Mouse (Mus musculus): ENCODE measurements at regions not wholly inside any gene's neighbourhood (a gene's known extent, or its start where the extent isn't known, plus 50 kb on each side); places are given as distances from the start of the nearest gene placed in this dataset.

DNA sequence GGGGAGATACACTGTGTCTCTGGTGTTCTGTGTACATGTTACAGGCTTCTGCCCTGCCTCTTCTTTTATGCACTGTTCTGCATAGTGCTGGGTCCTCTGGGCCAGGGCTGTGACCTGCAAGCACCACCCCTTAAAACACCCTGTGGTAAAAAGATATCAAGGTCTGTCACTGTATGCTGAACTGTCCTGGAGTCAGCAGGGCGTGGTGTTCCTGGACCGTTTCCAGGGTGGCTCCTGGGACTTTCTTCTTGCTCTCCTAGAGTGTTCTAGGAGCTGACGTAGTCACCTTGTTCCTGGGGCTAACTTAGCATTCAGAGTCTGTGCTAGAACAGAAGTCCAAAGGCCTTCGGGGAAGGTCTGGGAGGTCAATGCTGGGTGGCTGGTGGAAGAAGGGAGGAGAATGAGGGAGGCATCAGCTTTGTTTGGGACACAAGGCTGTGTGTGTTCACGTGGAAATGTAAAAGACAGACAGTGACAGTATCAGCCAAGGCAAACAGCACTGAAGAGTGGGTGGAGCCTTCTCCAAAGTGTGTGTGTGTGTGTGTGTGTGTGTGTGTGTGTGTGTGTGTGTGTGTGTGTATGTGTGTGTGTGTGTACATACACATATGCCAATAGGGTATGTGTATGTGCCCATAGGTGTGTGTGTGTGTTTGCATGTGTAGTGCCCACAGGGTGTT is 133.0 kb downstream of the Gadd45g start:
- DNase-seq (ENCODE audit: low read depth, low spot score), result no peak
- no peak overlapping the region for H3K27ac ChIP-seq (ENCODE audit: control insufficient read depth, low read depth, low read length)
- no peak overlapping the region for H3K9ac ChIP-seq (ENCODE audit: control insufficient read depth, low read depth, low read length, poor library complexity, severe bottlenecking)
- no peaks in the 10 kb centered on the region for H3K4me1 ChIP-seq (ENCODE audit: control insufficient read depth in 1 of 2, insufficient read depth in 2 of 2, low read length in 2 of 2)
- no peak for TF ChIP-seq UBTF (IDR thresholded peaks at IDR 0.05; ENCODE audit: borderline replicate concordance, insufficient read depth, low read depth, low read length)
- TF ChIP-seq MXI1 (IDR thresholded peaks at IDR 0.05; ENCODE audit: low read depth, low read length), result no peak
- no peak for TF ChIP-seq HCFC1 (IDR thresholded peaks at IDR 0.05; ENCODE audit: low read depth, low read length)
- no peak for TF ChIP-seq GABPA (IDR thresholded peaks at IDR 0.05; ENCODE audit: low read depth, low read length)
- no peaks in the 10 kb centered on the region for H3K27me3 ChIP-seq (ENCODE audit: control insufficient read depth in 1 of 2, insufficient read depth in 2 of 2, low read length in 2 of 2)
- H3K4me3 ChIP-seq (ENCODE audit: control insufficient read depth in 1 of 2, insufficient read depth in 1 of 2, low read depth in 2 of 2, low read length in 2 of 2), result no peak overlapping the region
- no peaks in the 10 kb centered on the region for H3K79me2 ChIP-seq (ENCODE audit: control insufficient read depth, insufficient read depth, low read length, poor library complexity)
- H3K36me3 ChIP-seq (ENCODE audit: control insufficient read depth in 1 of 2, insufficient read depth in 2 of 2, low read length in 2 of 2), result no peaks in the 10 kb centered on the region
- H3K9me3 ChIP-seq (replicated peaks; ENCODE audit: insufficient read depth, low read length), result no peaks in the 10 kb centered on the region

DNA sequence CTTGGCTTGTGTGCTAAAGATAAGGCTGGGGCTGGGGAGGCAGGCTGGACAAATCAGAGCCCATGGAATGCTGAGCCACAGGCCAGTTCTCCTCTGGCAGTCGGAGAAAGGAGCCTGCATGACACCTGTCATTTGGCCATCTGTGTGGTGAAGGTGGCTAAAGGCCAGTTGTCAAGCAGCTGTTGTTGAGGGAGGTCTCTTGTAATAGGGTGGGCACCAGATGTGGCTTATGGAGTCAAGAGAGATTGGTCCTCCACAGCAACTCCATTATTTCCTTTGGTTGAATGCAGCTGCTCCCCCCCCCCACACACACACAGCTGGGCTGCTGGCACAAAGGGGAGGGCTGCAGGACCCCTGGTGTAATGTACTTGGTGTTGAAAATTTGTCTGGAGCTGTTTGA is 133.9 kb downstream of the Gadd45g start:
- Histone ChIP-seq H3K36me3 (ENCODE audit: control insufficient read depth in 1 of 2, insufficient read depth in 2 of 2, low read length in 2 of 2) (no peaks in the 10 kb centered on the region), H3K27ac (ENCODE audit: control insufficient read depth, low read depth, low read length) (no peak overlapping the region), H3K9ac (ENCODE audit: control insufficient read depth, low read depth, low read length, poor library complexity, severe bottlenecking) (no peak overlapping the region), H3K27me3 (ENCODE audit: control insufficient read depth in 1 of 2, insufficient read depth in 2 of 2, low read length in 2 of 2) (no peaks in the 10 kb centered on the region), H3K79me2 (ENCODE audit: control insufficient read depth, insufficient read depth, low read length, poor library complexity) (no peaks in the 10 kb centered on the region), H3K4me1 (ENCODE audit: control insufficient read depth in 1 of 2, insufficient read depth in 2 of 2, low read length in 2 of 2) (no peaks in the 10 kb centered on the region), H3K4me3 (ENCODE audit: control insufficient read depth in 1 of 2, insufficient read depth in 1 of 2, low read depth in 2 of 2, low read length in 2 of 2) (no peak overlapping the region), H3K9me3 (replicated peaks; ENCODE audit: insufficient read depth, low read length) (no peaks in the 10 kb centered on the region)
- no peak for TF ChIP-seq USF1 (IDR thresholded peaks at IDR 0.05; ENCODE audit: low read depth, low read length)
- no peak for DNase-seq (ENCODE audit: low read depth, low spot score)

DNA sequence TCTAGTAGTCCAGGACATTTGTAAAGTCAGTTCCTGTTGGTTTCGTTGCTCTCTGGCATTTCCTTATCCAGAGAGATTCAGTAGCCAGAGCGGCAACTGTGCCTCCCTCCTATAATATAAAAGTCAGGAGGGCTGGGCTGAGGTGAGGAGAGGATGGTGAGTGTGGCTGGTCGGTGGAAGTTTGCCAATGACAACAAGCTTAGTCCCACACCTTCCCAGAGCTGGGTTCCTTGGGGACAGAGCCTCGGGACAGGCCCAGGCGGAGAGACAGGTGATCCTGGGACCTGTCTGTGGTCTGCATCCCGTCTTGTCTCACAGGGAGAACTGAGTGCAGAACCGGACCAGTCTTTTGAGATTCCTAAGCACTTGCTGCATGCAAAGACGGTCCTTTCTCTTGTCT is 136.5 kb downstream of the Gadd45g start:
- Histone ChIP-seq H3K27ac (ENCODE audit: control insufficient read depth, low read depth, low read length) (no peak overlapping the region), H3K27me3 (ENCODE audit: control insufficient read depth in 1 of 2, insufficient read depth in 2 of 2, low read length in 2 of 2) (no peaks in the 10 kb centered on the region), H3K9ac (ENCODE audit: control insufficient read depth, low read depth, low read length, poor library complexity, severe bottlenecking) (no peak overlapping the region), H3K36me3 (ENCODE audit: control insufficient read depth in 1 of 2, insufficient read depth in 2 of 2, low read length in 2 of 2) (no peaks in the 10 kb centered on the region), H3K9me3 (replicated peaks; ENCODE audit: insufficient read depth, low read length) (no peaks in the 10 kb centered on the region), H3K4me1 (ENCODE audit: control insufficient read depth in 1 of 2, insufficient read depth in 2 of 2, low read length in 2 of 2) (no peaks in the 10 kb centered on the region), H3K79me2 (ENCODE audit: control insufficient read depth, insufficient read depth, low read length, poor library complexity) (no peaks in the 10 kb centered on the region), H3K4me3 (ENCODE audit: control insufficient read depth in 1 of 2, insufficient read depth in 1 of 2, low read depth in 2 of 2, low read length in 2 of 2) (no peak overlapping the region)
- TF ChIP-seq E2F4 (IDR thresholded peaks at IDR 0.05; ENCODE audit: borderline replicate concordance, low read depth, low read length) (no peak), ELF1 (IDR thresholded peaks at IDR 0.05; ENCODE audit: low read depth, low read length) (no peak), MAZ (IDR thresholded peaks at IDR 0.05; ENCODE audit: low read depth, low read length) (no peak), TCF12 (IDR thresholded peaks at IDR 0.05; ENCODE audit: low read depth, low read length) (no peak), ZC3H11A (IDR thresholded peaks at IDR 0.05; ENCODE audit: low read depth, low read length) (no peak), SMC3 (IDR thresholded peaks at IDR 0.05; ENCODE audit: low read depth, low read length) (no peak), UBTF (IDR thresholded peaks at IDR 0.05; ENCODE audit: borderline replicate concordance, insufficient read depth, low read depth, low read length) (no peak), MYB (IDR thresholded peaks at IDR 0.05; ENCODE audit: low read depth, low read length) (no peak), HCFC1 (IDR thresholded peaks at IDR 0.05; ENCODE audit: low read depth, low read length) (no peak), GABPA (IDR thresholded peaks at IDR 0.05; ENCODE audit: low read depth, low read length) (no peak), TBP (IDR thresholded peaks at IDR 0.05; ENCODE audit: low read depth, low read length) (no peak), BHLHE40 (IDR thresholded peaks at IDR 0.05; ENCODE audit: borderline replicate concordance, low read depth, low read length) (no peak), POLR2AphosphoS2 (IDR thresholded peaks at IDR 0.05; ENCODE audit: low read length) (no peak), USF1 (IDR thresholded peaks at IDR 0.05; ENCODE audit: low read depth, low read length) (no peak), SIN3A (IDR thresholded peaks at IDR 0.05; ENCODE audit: low read length) (no peak), TAL1 (IDR thresholded peaks at IDR 0.05; ENCODE audit: low read length) (no peak), RAD21 (IDR thresholded peaks at IDR 0.05; ENCODE audit: low read depth, low read length) (no peak), USF2 (IDR thresholded peaks at IDR 0.05; ENCODE audit: borderline replicate concordance in 1 of 2, insufficient read depth in 1 of 2, low read depth in 1 of 2, low read length in 2 of 2) (no peak)
- DNase-seq (ENCODE audit: low read depth, low spot score), result no peak

Measured in MEL (cell line).